In the genomic region with DNA sequence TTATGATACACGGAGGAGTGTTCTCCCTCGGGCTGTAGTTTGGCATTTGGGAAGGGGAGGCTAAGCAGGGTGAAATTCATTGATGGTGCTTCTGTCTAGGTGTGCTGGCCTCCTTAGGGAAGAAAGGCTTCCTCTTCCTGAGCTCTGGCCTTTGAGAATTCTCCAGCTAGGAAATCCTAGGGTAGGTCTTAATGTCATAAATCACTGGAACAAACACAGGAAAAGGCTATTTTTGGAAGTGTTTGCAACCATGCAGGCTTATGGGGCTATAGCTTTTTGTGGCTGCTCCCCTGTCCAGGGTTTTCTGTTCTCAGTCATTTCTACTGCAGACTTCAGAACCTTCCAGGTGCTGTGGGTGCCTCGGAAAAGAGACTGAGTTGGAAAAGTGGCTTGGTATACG, we compare ENCODE assay signal across 23 mouse cellular contexts. TPM values are rescaled to one million over a fixed set of nuclear protein-coding genes. Genes with fewer than 3 reads are reported as not detected.
DNase-seq lines count a peak whose midpoint lies in the region; TF ChIP-seq lines count a peak whose summit lies in the region.
"Had no signal": no experiment of that assay in that cellular context is flagged by ENCODE, and none has a peak within 500 bp of the region (broad histone marks: within the 10 kb centered on the region; RNA-seq: fewer than 3 reads in every experiment).

No protein-coding gene starts in this region.

- TF ChIP-seq EP300 in heart, adult 2 months (IDR thresholded peaks at IDR 0.05; ENCODE audit: insufficient read depth, low read depth, low read length), result no peak

- no peak overlapping the region for H3K4me3 ChIP-seq in heart, adult 2 months
- H3K4me3 ChIP-seq in left cerebral cortex, adult 2 months, result no peak overlapping the region
- H3K4me3 ChIP-seq in myocyte, result no peak overlapping the region
- H3K4me3 ChIP-seq: embryonic facial prominence, embryonic 10.5 days; forebrain, embryonic 15.5 days; hindbrain, embryonic 13.5 days; stomach, embryonic 15.5 days had no signal

- H3K79me2 ChIP-seq in heart, adult 2 months (replicated peaks; ENCODE audit: control insufficient read depth, insufficient read depth, low read length), result peaks cover 2% of the 10 kb centered on the region
- H3K79me2 ChIP-seq in myocyte (ENCODE audit: control insufficient read depth, insufficient read depth), result peaks cover 95% of the 10 kb centered on the region

- no peak overlapping the region for H3ac ChIP-seq in myocyte (ENCODE audit: control insufficient read depth, insufficient read length)

- H3K9ac ChIP-seq in heart, adult 2 months (ENCODE audit: low read depth, low read length), result no peak overlapping the region
- H3K9ac ChIP-seq: forebrain, embryonic 15.5 days; hindbrain, embryonic 13.5 days; liver, embryonic 14.5 days; stomach, embryonic 15.5 days had no signal

- peak overlapping the region; percentile 13 for H3K4me2 ChIP-seq in myocyte (ENCODE audit: low read depth)
- H3K4me2 ChIP-seq: forebrain, embryonic 15.5 days; hindbrain, embryonic 13.5 days; stomach, embryonic 15.5 days had no signal

- H3K27ac ChIP-seq in heart, adult 2 months, result peak overlapping the region; percentile 80
- peak overlapping the region; percentile 36; the same call in 1 of the 2 replicates for H3K27ac ChIP-seq in left cerebral cortex, adult 2 months
- H3K27ac ChIP-seq: embryonic facial prominence, embryonic 10.5 days; forebrain, embryonic 15.5 days; hindbrain, embryonic 13.5 days; liver, embryonic 14.5 days; stomach, embryonic 15.5 days had no signal

- WGBS in heart, adult 2 months, result 54% methylated on average over 4 of the region's 4 CpGs

- DNase-seq in heart, adult 2 months, result no peak
- no peak for DNase-seq in heart, postnatal 4 days
- peak; percentile 53 for DNase-seq in kidney, adult 9 months
- DNase-seq in kidney, adult 8-10 months, result no peak
- DNase-seq in left cerebral cortex, adult 2 months (ENCODE audit: extremely low spot score in 1 of 2, low spot score in 2 of 2), result no peak
- no peak for DNase-seq in left cerebral cortex, postnatal 36 days (ENCODE audit: low spot score in 2 of 2)
- DNase-seq in testis, postnatal 14 days (ENCODE audit: low spot score), result no peak
- DNase-seq: adrenal gland, postnatal 14 days; cerebellum, adult 9-11 months; gastrocnemius, postnatal 10 days; heart, postnatal 14 days; layer of hippocampus, postnatal 36 days; lung, postnatal 4 days; right cerebral cortex, adult 18-20 months; right cerebral cortex, postnatal 4 days; thymus, adult 18-20 months; thymus, postnatal 36 days had no signal

- TF ChIP-seq POLR2A in heart, adult 2 months (IDR thresholded peaks at IDR 0.05; ENCODE audit: insufficient read depth, low read depth, low read length), result no peak
- TF ChIP-seq POLR2A in myocyte (IDR thresholded peaks at IDR 0.05; ENCODE audit: insufficient read length, low read depth), result no peak

- no peaks in the 10 kb centered on the region for H3K36me3 ChIP-seq in heart, adult 2 months (ENCODE audit: control insufficient read depth, insufficient read depth, low read length)
- no peaks in the 10 kb centered on the region for H3K36me3 ChIP-seq in myocyte (ENCODE audit: control insufficient read depth, insufficient read depth)
- H3K36me3 ChIP-seq: embryonic facial prominence, embryonic 10.5 days; forebrain, embryonic 15.5 days; hindbrain, embryonic 13.5 days; stomach, embryonic 15.5 days had no signal

- TF ChIP-seq CTCF in heart, adult 2 months (IDR thresholded peaks at IDR 0.05), result no peak
- no peak for TF ChIP-seq CTCF in left cerebral cortex, adult 2 months (IDR thresholded peaks at IDR 0.05)

- intact Hi-C loops in heart, adult 2 months (cut with DNase I), result no loop called here
- intact Hi-C loops in left cerebral cortex, adult 2 months (cut with DNase I), result no loop called here
- intact Hi-C loops in left cerebral cortex, postnatal 36 days (cut with DNase I), result no loop called here

- peaks cover 13% of the 10 kb centered on the region for H3K4me1 ChIP-seq in heart, adult 2 months (ENCODE audit: control insufficient read depth, insufficient read depth, low read length)
- H3K4me1 ChIP-seq: forebrain, embryonic 15.5 days; hindbrain, embryonic 13.5 days had no signal

- no peaks in the 10 kb centered on the region for H3K27me3 ChIP-seq in heart, adult 2 months (ENCODE audit: control insufficient read depth, insufficient read depth, low read length)
- no peaks in the 10 kb centered on the region for H3K27me3 ChIP-seq in myocyte (ENCODE audit: control insufficient read depth, insufficient read depth, insufficient read length)
- H3K27me3 ChIP-seq: forebrain, embryonic 15.5 days; hindbrain, embryonic 13.5 days; stomach, embryonic 15.5 days had no signal

TF ChIP-seq in myocyte, 11 proteins besides CTCF, POLR2A, EP300 and RAD21:
- TF ChIP-seq MAX (IDR thresholded peaks at IDR 0.05; ENCODE audit: low read depth) (no peak), SRF (IDR thresholded peaks at IDR 0.05; ENCODE audit: control insufficient read depth, insufficient read length, low read depth) (no peak), TCF12 (IDR thresholded peaks at IDR 0.05; ENCODE audit: insufficient read depth, poor library complexity, severe bottlenecking) (no peak), POLR2AphosphoS2 (IDR thresholded peaks at IDR 0.05; ENCODE audit: insufficient read length, low read depth) (no peak), CEBPB (IDR thresholded peaks at IDR 0.05; ENCODE audit: insufficient read depth, poor library complexity, severe bottlenecking) (no peak), USF1 (IDR thresholded peaks at IDR 0.05; ENCODE audit: low read depth) (no peak), MYOD1 (IDR thresholded peaks at IDR 0.05; ENCODE audit: control insufficient read depth in 1 of 3, insufficient read length in 2 of 3, low read depth in 2 of 3) (no peak), MYOG (IDR thresholded peaks at IDR 0.05; ENCODE audit: control insufficient read depth in 1 of 3, insufficient read depth in 1 of 3, insufficient read length in 2 of 3, low read depth in 2 of 3) (no peak), TCF3 (IDR thresholded peaks at IDR 0.05; ENCODE audit: insufficient read length, low read depth) (no peak)
TF ChIP-seq in myocyte: peak in this region for 0.

RNA-seq across cellular contexts. Expression of a gene that starts 16.9 kb away (rescaled TPM):
- 10 to 100 TPM in 1 of 2 experiments, 1 to 10 TPM in 1; 8.5 to 11.3 TPM for total RNA-seq in heart, adult 2 months (2021)
- polyA plus RNA-seq in heart, adult 2 months (2012; rRNA removed), result 3.9 and 5.8 TPM in 2 replicates
- total RNA-seq in heart, postnatal 4 days (2021), result 10 to 100 TPM; 23.6 to 27.6 TPM
- 10 to 100 TPM; 14.1 to 14.7 TPM for total RNA-seq in left cerebral cortex, adult 2 months (2021)
- 10 to 100 TPM; 14.6 to 14.7 TPM for total RNA-seq in left cerebral cortex, postnatal 36 days (2021)
- 26.5 TPM for polyA plus RNA-seq in myocyte (2012; fragmentation: generic; extraction: Trizol)
